Mouse (Mus musculus) large intestine, adult 2 months (tissue): ENCODE measurements at regions not wholly inside any gene's neighbourhood (a gene's known extent, or its start where the extent isn't known, plus 50 kb on each side); places are given as distances from the start of the nearest gene placed in this dataset.

Experiments
- DNase-seq: peaks from one replicate; pipeline ENCODE4 v3.0.0-alpha.2; 2012; ENCODE audit warnings: low read depth, low spot score
- WGBS: fragments of 180-500 bp; shearing (Covaris S2); methylation state at CpG from one replicate; pipeline ENCODE4 v1.1.7; 2018; 5-methylcytosine and 5-hydroxymethylcytosine counted together

GRCm38 (mm10) chr3:48658386-48658785, 1098.7 kb downstream of the Pcdh18 start:
- DNase-seq, result no peak
- 70% methylated on average over 1 of the region's 1 CpGs for WGBS

- no peak for DNase-seq
- 78% methylated on average over 4 of the region's 4 CpGs for WGBS
Measured at GRCm38 (mm10) chr3:48655084-48655483, 1102.0 kb downstream of the Pcdh18 start.

GRCm38 (mm10) chr3:48631889-48632483, 1125.1 kb downstream of the Pcdh18 start:
- WGBS, result 13% methylated on average over 3 of the region's 3 CpGs
- DNase-seq, result peak; percentile 4

- DNase-seq, result no peak
- 94% methylated on average over 21 of the region's 21 CpGs for WGBS
Measured at GRCm38 (mm10) chr3:48608933-48609332, 1148.2 kb downstream of the Pcdh18 start.

- DNase-seq, result no peak
- 83% methylated on average over 3 of the region's 3 CpGs for WGBS
Measured at GRCm38 (mm10) chr3:48604840-48605239, 1152.3 kb downstream of the Pcdh18 start.

DNA sequence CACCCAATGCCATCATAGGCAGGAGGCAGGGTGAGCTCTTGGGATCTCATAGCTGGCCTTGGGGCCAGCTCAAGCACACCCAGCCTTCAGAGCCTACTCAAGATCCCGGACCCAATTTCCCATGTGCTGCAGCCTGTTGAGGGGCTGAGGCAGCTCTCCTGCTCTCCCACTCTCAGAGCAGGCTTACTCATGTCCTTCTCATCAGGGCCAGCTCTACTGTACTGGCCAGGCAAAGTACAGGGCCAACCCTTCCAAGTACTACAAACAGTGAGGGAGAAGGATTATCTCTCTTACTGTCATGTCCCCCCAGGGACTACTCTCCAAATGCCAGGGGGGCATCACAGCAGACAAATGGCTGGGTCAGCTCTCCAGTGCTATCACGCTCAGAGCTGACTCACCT, 1169.8 kb downstream of the Pcdh18 start:
- DNase-seq, result no peak
- 93% methylated on average over 2 of the region's 2 CpGs for WGBS

DNA sequence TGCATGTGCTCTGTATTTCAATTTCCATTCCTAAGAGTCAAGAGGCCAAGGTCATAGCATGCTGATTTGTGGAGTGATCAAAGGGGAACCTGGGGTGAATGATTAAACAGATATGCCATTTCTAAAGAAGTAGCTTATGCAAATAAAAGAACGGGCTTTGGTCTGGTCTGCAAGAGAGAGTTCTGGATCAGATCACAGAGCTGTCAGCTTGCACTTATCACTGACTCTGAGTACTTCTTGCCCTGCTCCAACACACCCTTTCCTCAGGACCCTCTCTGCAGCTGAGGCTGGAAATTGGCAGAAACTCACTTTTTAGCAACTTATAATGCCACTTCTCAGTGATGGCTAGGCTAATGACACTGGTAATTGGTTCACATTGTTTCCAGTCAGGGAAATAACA, 1171.0 kb downstream of the Pcdh18 start:
- no peak for DNase-seq
- 20% methylated on average over 1 of the region's 1 CpGs for WGBS

DNA sequence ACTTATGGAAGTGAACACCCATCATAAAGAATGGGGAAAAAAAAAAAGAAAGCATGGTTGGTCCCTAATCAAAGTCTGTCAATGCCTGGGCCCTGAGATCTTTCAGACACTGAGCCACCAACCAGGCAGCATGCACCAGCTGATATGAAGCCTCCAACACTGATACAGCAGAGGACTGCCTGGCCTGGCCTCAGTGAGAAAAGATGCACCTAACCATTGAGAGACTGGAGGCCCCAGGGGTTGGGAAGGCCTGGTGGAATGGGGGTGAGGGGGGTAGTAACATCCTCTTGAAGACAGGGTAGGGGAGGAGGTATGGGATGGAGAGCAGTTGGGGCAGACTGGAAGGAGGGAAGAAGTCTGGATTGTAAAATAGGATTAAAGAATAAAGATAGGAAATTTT, 1172.8 kb downstream of the Pcdh18 start:
- DNase-seq, result no peak

GRCm38 (mm10) chr3:48582521-48582920, 1174.6 kb downstream of the Pcdh18 start:
- no peak for DNase-seq
- 38% methylated on average over 1 of the region's 1 CpGs for WGBS

GRCm38 (mm10) chr3:48579971-48580370, 1177.2 kb downstream of the Pcdh18 start:
- DNase-seq, result no peak
- WGBS, result 75% methylated on average over 2 of the region's 2 CpGs

DNA sequence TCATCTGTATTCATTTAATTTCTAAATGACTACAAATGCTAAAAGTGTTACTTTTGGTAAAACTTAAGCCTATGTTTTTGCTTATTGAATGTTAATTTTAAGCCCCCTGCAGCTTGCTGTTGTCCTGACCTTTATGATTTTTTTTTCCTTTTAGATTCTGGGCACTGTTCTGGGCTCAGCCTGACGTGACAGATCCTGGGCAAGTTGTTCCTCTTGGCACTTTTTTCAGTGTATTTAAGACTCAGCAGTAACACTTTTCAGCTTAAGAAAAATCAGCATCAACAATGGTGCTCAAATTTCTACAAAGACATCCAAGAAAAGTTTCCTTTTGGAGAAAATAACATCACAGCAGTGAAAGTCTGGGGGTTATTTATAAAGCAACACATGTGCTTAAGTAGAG, 1177.9 kb downstream of the Pcdh18 start:
- WGBS, result 75% methylated on average over 1 of the region's 1 CpGs
- no peak for DNase-seq

GRCm38 (mm10) chr3:48546669-48547068, 1210.5 kb downstream of the Pcdh18 start:
- 62% methylated on average over 1 of the region's 1 CpGs for WGBS
- no peak for DNase-seq

DNA sequence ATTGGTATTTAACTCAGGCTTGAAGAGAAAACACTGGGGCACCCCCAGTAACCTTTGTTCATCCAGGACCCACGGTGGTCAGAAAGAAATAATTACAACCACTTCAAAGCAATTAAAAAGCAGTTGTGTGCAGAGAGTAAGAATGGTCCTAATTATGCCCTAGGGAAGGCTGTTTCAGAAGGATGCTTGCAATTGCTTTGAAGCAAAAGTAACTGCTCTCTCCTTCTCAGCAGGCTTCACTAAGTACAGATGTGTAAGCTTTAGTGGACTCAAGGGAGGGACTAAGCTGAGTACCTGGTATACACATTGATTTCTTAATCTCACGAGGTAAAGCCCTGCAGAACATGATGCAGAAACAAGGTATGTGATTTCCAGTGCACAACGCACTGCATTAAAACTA, 1242.1 kb downstream of the Pcdh18 start:
- WGBS, result 43% methylated on average over 3 of the region's 3 CpGs
- DNase-seq, result no peak

- no peak for DNase-seq
- 72% methylated on average over 2 of the region's 2 CpGs for WGBS
Measured at GRCm38 (mm10) chr3:48503996-48504395, 1253.1 kb downstream of the Pcdh18 start.

DNA sequence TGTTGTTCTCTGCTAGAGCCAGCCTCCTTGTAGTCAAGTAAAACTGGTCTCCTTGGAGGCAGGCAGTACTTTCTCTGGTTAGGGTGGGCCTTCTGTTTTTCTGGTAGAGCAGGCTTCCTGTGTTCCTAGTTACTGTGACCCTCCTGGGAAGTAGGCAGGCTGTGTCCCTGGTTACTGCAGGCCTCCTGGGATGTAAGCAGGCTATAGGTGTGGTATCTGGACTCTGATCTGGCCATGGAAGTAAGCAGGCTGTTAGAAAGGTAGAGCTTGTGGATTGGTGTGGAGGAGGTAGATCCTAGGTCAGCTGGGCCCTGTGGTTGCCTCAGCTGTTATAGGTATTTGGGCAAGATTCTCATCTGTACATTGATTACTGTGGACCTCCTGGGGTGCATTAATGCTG, 1292.4 kb downstream of the Pcdh18 start:
- no peak for DNase-seq

GRCm38 (mm10) chr3:48441938-48442337, 1315.2 kb downstream of the Pcdh18 start:
- 91% methylated on average over 2 of the region's 2 CpGs for WGBS
- DNase-seq, result no peak

DNA sequence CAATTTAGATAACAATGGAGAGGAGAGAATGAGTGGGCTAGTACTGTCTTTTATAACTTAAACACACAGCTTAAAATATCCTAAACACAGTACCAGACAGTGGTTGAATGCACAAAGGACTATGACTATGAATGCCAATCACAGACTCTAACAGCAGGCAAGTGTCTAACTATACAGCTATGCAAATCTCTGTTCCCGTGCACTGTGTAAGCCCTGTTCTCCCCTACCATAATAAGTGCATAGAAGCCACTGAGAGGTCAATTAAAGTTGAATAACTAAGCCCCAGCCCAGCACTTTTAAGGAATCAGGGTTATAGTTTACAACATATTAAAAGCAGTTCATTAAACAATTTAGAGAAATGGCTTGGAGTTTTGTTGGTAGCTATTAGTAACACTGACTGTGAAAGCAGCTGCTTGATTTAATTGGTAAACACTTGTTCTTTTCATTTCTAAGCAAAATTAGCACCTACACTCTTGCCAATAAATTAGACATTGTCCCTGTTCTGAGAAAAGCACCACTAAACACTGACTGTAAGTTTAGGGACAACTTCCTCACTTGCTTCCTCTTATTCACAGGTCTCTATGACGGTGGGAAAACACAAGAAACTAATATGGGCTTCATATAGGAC, 1327.6 kb downstream of the Pcdh18 start:
- DNase-seq, result no peak
- 71% methylated on average over 2 of the region's 2 CpGs for WGBS

DNA sequence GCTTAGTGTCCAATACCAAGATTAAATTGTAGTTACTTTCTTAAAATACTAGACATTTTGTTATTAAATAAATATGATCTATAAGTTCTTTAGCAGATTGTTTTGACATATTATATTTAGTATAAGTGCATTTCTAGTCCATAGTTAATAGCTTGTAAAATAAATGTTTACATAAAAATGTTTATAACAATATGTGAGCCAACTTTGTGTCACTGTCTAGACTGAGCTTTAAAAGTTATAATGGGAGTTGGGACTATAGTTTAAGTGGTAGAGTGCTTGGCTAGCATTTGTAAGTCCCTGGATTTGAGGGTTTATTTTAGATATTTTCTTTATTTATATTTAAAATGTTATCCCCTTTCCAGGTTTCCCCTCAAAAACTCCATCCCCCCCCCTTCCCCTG, 1367.3 kb downstream of the Pcdh18 start:
- no peak for DNase-seq
